Mouse (Mus musculus) forebrain, postnatal 0 days (tissue): ENCODE results near the gene Slc2a3. TPM values are rescaled to one million over a fixed set of nuclear protein-coding genes. Genes with fewer than 3 reads are reported as not detected.
A peak's percentile ranks its signal among the peaks of the same experiment; 100 is the strongest.

Experiments
- ATAC-seq: fragments of 200-750 bp; cut with Nextera tagmentation; 2 replicates; pipeline ENCODE4 v1.8.0; 2017; ENCODE audit warnings: mild to moderate bottlenecking, moderate library complexity
- DNase-seq: peaks from one replicate; pipeline ENCODE4 v3.0.0-alpha.2; 2015
- H3K27ac ChIP-seq: fragments of 300-500 bp; sonication (generic); 2 replicates; pipeline ENCODE4 v1.5.1; 2014; ENCODE audit warnings: low read depth, mild to moderate bottlenecking, antibody characterized with exemption, low read length, moderate library complexity, mixed read lengths
- H3K27me3 ChIP-seq: fragments of 300-500 bp; sonication (generic); 2 replicates; pipeline ENCODE4 v1.6.1; 2014; ENCODE audit warnings: mild to moderate bottlenecking, low read length, mixed read lengths; ENCODE audit not compliant: insufficient read depth
- H3K36me3 ChIP-seq: fragments of 300-500 bp; sonication (generic); 2 replicates; pipeline ENCODE4 v1.6.1; 2014; ENCODE audit warnings: mild to moderate bottlenecking, moderate library complexity; ENCODE audit not compliant: insufficient read depth
- H3K4me1 ChIP-seq: fragments of 300-500 bp; sonication (generic); 2 replicates; pipeline ENCODE4 v1.6.1; 2014; ENCODE audit warnings: antibody characterized with exemption; ENCODE audit not compliant: insufficient read depth
- H3K4me2 ChIP-seq: fragments of 300-500 bp; sonication (generic); 2 replicates; pipeline ENCODE4 v1.6.1; 2014; ENCODE audit warnings: low read depth, mild to moderate bottlenecking, moderate library complexity
- H3K4me3 ChIP-seq: fragments of 300-500 bp; sonication (generic); 2 replicates; pipeline ENCODE4 v1.5.1; 2014; ENCODE audit warnings: low read depth, low read length, mixed read lengths
- H3K9ac ChIP-seq: fragments of 300-500 bp; sonication (generic); 2 replicates; pipeline ENCODE4 v1.6.1; 2014; ENCODE audit warnings: mild to moderate bottlenecking
- H3K9me3 ChIP-seq: fragments of 300-500 bp; sonication (generic); 2 replicates; pipeline ENCODE4 v1.6.1; 2016; ENCODE audit warnings: low read length
- CTCF ChIP-seq: sonication (generic); IDR thresholded peaks from 2 replicates; pipeline ENCODE4 v1.5.1; 2016; ENCODE audit warnings: antibody characterized with exemption, control low read depth, low read depth
- WGBS: fragments of 180-500 bp; shearing (Covaris S2); extraction: QIAGEN DNeasy Blood & Tissue Kit; methylation state at CpG from one replicate; pipeline ENCODE4 v1.1.7; 2014; 5-methylcytosine and 5-hydroxymethylcytosine counted together
- polyA plus RNA-seq: library from polyadenylated mRNA; unstranded; fragments of >200 nt; fragmentation: Nextera tagmentation; extraction: Ambion mirVana; gene quantifications from 2 replicates; pipeline ENCODE4 v1.2.1, GENCODE M21; 2015
- total RNA-seq: library from RNA; depleted of rRNA; stranded (reverse); fragments of >200 nt; gene quantifications from 2 replicates; pipeline ENCODE4 v1.2.3, GENCODE M21; 2014

The Slc2a3 gene
- total and polyA plus RNA-seq, 2 experiments from 2014 or later: 41.6 to 78.2 TPM

- peak; percentile 77 for ATAC-seq
Observed at GRCm38 (mm10) chr6:122825923-122826742, 24.7 kb upstream of the Slc2a3 start.

DNA sequence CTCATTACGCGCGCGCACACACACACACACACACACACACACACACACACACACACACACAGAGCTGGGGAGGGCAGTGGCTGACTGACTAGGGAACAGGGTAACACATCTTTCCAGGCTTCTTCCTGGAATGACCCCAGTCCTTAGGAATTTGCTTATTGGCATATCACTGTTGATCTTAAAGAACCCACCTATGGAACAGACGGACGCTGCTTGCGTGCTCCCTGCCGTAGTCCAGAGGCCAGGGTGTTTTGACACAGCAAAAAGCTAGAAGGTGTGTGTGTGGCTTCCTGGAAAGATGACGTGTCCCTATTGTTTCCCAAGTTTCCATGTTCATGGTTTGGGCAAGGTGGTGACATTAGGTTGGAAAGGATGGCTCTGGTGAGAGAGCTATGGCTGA lies 23.7 kb upstream of the Slc2a3 start:
- peaks cover 18% of the 10 kb centered on the region; the same call in 1 of the 2 replicates for H3K4me1 ChIP-seq
- H3K9me3 ChIP-seq: no peaks in the 10 kb centered on the region
- ATAC-seq: no peak
- H3K27me3 ChIP-seq: no peaks in the 10 kb centered on the region
- DNase-seq: no peak
- H3K36me3 ChIP-seq: peaks cover 7% of the 10 kb centered on the region; the same call in 1 of the 2 replicates
- no peak overlapping the region for H3K27ac ChIP-seq
- no peak overlapping the region for H3K4me3 ChIP-seq
- H3K4me2 ChIP-seq: no peak overlapping the region
- H3K9ac ChIP-seq: no peak overlapping the region
- WGBS: 96% methylated on average over 9 of the region's 9 CpGs
- no peak for TF ChIP-seq CTCF

More at GRCm38 (mm10) chr6:122825923-122826742, 24.7 kb upstream of the Slc2a3 start:
- H3K36me3 ChIP-seq: peaks cover 7% of the 10 kb centered on the region; the same call in 1 of the 2 replicates
- TF ChIP-seq CTCF: no peak
- H3K4me3 ChIP-seq: peak overlapping the region; percentile 37
- H3K9me3 ChIP-seq: no peaks in the 10 kb centered on the region
- H3K27ac ChIP-seq: peak overlapping the region; percentile 30
- 5% methylated on average over 28 of the region's 29 CpGs for WGBS
- peak; percentile 53 for DNase-seq
- peak overlapping the region; percentile 66 for H3K4me2 ChIP-seq
- peak overlapping the region; percentile 50 for H3K9ac ChIP-seq
- peaks cover 11% of the 10 kb centered on the region; the same call in 1 of the 2 replicates for H3K4me1 ChIP-seq
- H3K27me3 ChIP-seq: no peaks in the 10 kb centered on the region

GRCm38 (mm10) chr6:122824086-122824485 lies 22.6 kb upstream of the Slc2a3 start:
- TF ChIP-seq CTCF: no peak
- 53% methylated on average over 10 of the region's 10 CpGs for WGBS
- H3K27ac ChIP-seq: no peak overlapping the region
- no peak overlapping the region for H3K4me3 ChIP-seq
- H3K4me1 ChIP-seq: peaks cover 22% of the 10 kb centered on the region; the same call in 1 of the 2 replicates
- ATAC-seq (no peak), DNase-seq (no peak)
- no peaks in the 10 kb centered on the region for H3K27me3 ChIP-seq
- H3K36me3 ChIP-seq: 0 out of 2 replicates have a peak, but pooled peaks cover 3% of the 10 kb centered on the region
- no peak overlapping the region for H3K9ac ChIP-seq
- no peaks in the 10 kb centered on the region for H3K9me3 ChIP-seq
- no peak overlapping the region for H3K4me2 ChIP-seq

DNA sequence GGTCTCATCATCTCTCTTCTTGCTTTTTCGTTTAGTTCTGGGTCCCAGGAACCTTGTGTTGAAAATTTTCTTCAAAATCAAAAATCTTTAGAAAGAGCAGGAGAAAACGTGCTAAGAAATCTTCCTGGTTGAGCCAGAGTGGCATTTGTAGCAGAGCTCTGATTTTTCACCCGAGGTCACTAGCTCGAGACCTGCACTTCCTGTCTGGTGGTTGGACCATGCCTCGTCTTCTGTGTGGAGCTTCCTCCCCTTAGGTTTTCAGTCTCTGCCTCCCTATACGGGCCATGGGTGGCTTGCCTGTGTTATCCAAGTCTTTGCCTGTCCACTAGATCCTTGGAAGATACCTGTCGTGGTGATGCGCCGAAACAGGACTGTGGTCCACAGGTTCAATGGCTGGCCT lies 20.4 kb upstream of the Slc2a3 start:
- Histone ChIP-seq H3K4me1 (peaks cover 24% of the 10 kb centered on the region; the same call in 1 of the 2 replicates), H3K36me3 (no peaks in the 10 kb centered on the region), H3K4me2 (no peak overlapping the region), H3K4me3 (no peak overlapping the region), H3K9ac (no peak overlapping the region), H3K27ac (no peak overlapping the region), H3K27me3 (no peaks in the 10 kb centered on the region), H3K9me3 (no peaks in the 10 kb centered on the region)
- no peak for TF ChIP-seq CTCF
- no peak for DNase-seq
- WGBS: 82% methylated on average over 9 of the region's 9 CpGs
- no peak for ATAC-seq

GRCm38 (mm10) chr6:122820799-122821650 lies 19.6 kb upstream of the Slc2a3 start:
- Histone ChIP-seq H3K36me3 (no peaks in the 10 kb centered on the region), H3K4me3 (peak overlapping the region; percentile 62), H3K27ac (no peak overlapping the region), H3K4me1 (peaks cover 19% of the 10 kb centered on the region; the same call in 1 of the 2 replicates), H3K9me3 (no peaks in the 10 kb centered on the region), H3K9ac (peak overlapping the region; percentile 87), H3K27me3 (no peaks in the 10 kb centered on the region), H3K4me2 (peak overlapping the region; percentile 86)
- DNase-seq (no peak), ATAC-seq (no peak)
- no peak for TF ChIP-seq CTCF
- 17% methylated on average over 15 of the region's 15 CpGs for WGBS

- no peaks in the 10 kb centered on the region for H3K27me3 ChIP-seq
- H3K27ac ChIP-seq: peak overlapping the region; percentile 70
- ATAC-seq (peak; percentile 68), DNase-seq (peak; percentile 57)
- peak overlapping the region; percentile 62 for H3K4me3 ChIP-seq
- H3K4me1 ChIP-seq: peaks cover 19% of the 10 kb centered on the region; the same call in 1 of the 2 replicates
- no peaks in the 10 kb centered on the region for H3K9me3 ChIP-seq
- H3K36me3 ChIP-seq: no peaks in the 10 kb centered on the region
- H3K4me2 ChIP-seq: peak overlapping the region; percentile 86
- 3% methylated on average over 32 of the region's 38 CpGs for WGBS
- H3K9ac ChIP-seq: peak overlapping the region; percentile 87
- no peak for TF ChIP-seq CTCF
Observed at GRCm38 (mm10) chr6:122820071-122820798, 18.8 kb upstream of the Slc2a3 start.
